In genomic region chr17:56302363-56302996, GRCm38 (mm10) we compare ENCODE assay signal across 9 mouse cellular contexts. TPM values are rescaled to one million over a fixed set of nuclear protein-coding genes. Genes with fewer than 3 reads are reported as not detected.
DNase-seq lines count a peak whose midpoint lies in the region; ATAC-seq and TF ChIP-seq lines count a peak whose summit lies in the region.
"Had no signal": no experiment of that assay in that cellular context is flagged by ENCODE, and none has a peak within 500 bp of the region (broad histone marks: within the 10 kb centered on the region; RNA-seq: fewer than 3 reads in every experiment).

No protein-coding gene starts in this region.

- H3K9ac ChIP-seq in heart, embryonic 15.5 days: 0 out of 2 replicates have a peak overlapping the region, but pooled peaks have one; percentile 60
- H3K9ac ChIP-seq in limb, embryonic 12.5 days (replicated peaks): 0 out of 2 replicates have a peak overlapping the region, but pooled peaks have one; percentile 18
- H3K9ac ChIP-seq in neural tube, embryonic 15.5 days (replicated peaks): no peak overlapping the region

- no peaks in the 10 kb centered on the region for H3K36me3 ChIP-seq in heart, embryonic 15.5 days
- H3K36me3 ChIP-seq in limb, embryonic 12.5 days: peaks cover 22% of the 10 kb centered on the region
- no peaks in the 10 kb centered on the region for H3K36me3 ChIP-seq in neural tube, embryonic 15.5 days

- peak overlapping the region; percentile 86 for H3K4me3 ChIP-seq in heart, embryonic 15.5 days
- peak overlapping the region; percentile 83 for H3K4me3 ChIP-seq in limb, embryonic 12.5 days (replicated peaks)
- no peak overlapping the region for H3K4me3 ChIP-seq in neural tube, embryonic 15.5 days (replicated peaks)
- H3K4me3 ChIP-seq in layer of hippocampus, adult 2 months: no peak overlapping the region

- H3K27ac ChIP-seq in heart, embryonic 15.5 days: peak overlapping the region; percentile 84
- peak overlapping the region; percentile 95 for H3K27ac ChIP-seq in limb, embryonic 12.5 days
- no peak overlapping the region for H3K27ac ChIP-seq in neural tube, embryonic 15.5 days (replicated peaks)
- H3K27ac ChIP-seq in layer of hippocampus, adult 2 months: no peak overlapping the region

- no peak for TF ChIP-seq CTCF in layer of hippocampus, adult 2 months (conservative IDR thresholded peaks at IDR 0.05)

- 24% methylated on average over 13 of the region's 13 CpGs for WGBS in heart, embryonic 15.5 days
- 25% methylated on average over 13 of the region's 13 CpGs for WGBS in limb, embryonic 12.5 days
- WGBS in neural tube, embryonic 15.5 days: 23% methylated on average over 13 of the region's 13 CpGs

- H3K27me3 ChIP-seq in heart, embryonic 15.5 days: no peaks in the 10 kb centered on the region
- no peaks in the 10 kb centered on the region for H3K27me3 ChIP-seq in limb, embryonic 12.5 days
- H3K27me3 ChIP-seq in neural tube, embryonic 15.5 days (replicated peaks): peaks cover 4% of the 10 kb centered on the region; the same call in 1 of the 2 replicates

- H3K4me1 ChIP-seq in heart, embryonic 15.5 days (replicated peaks): peaks cover 41% of the 10 kb centered on the region
- peaks cover 40% of the 10 kb centered on the region for H3K4me1 ChIP-seq in limb, embryonic 12.5 days (replicated peaks)
- H3K4me1 ChIP-seq in neural tube, embryonic 15.5 days: peaks cover 31% of the 10 kb centered on the region

- peak overlapping the region; percentile 100 for H3K4me2 ChIP-seq in heart, embryonic 15.5 days
- H3K4me2 ChIP-seq in limb, embryonic 12.5 days: peak overlapping the region; percentile 97
- H3K4me2 ChIP-seq in neural tube, embryonic 15.5 days: peak overlapping the region; percentile 94

- DNase-seq in gastrocnemius, postnatal 10 days: peak; percentile 31
- no peak for DNase-seq in gastrocnemius, postnatal 36 days
- DNase-seq in MN1 (ENCODE audit: low spot score): peak; percentile 80
- DNase-seq in cerebellum, postnatal 25 days: no peak
- DNase-seq in layer of hippocampus, adult 2 months (ENCODE audit: low spot score in 2 of 2): no peak

- intact Hi-C loops in gastrocnemius, postnatal 36 days (cut with DNase I): no loop called here

- peak; percentile 12; the same call in 1 of the 2 replicates for ATAC-seq in heart, embryonic 15.5 days (replicated peaks; ENCODE audit: insufficient number of reproducible peaks, insufficient read depth, low FRiP score, low read depth)
- peak; percentile 15 for ATAC-seq in limb, embryonic 12.5 days (ENCODE audit: insufficient number of reproducible peaks, insufficient read depth, low FRiP score, low TSS enrichment, low read depth)
- no peak for ATAC-seq in neural tube, embryonic 15.5 days (ENCODE audit: low FRiP score)

- no peaks in the 10 kb centered on the region for H3K9me3 ChIP-seq in heart, embryonic 15.5 days (replicated peaks)
- no peaks in the 10 kb centered on the region; the same call in 1 of the 2 replicates for H3K9me3 ChIP-seq in limb, embryonic 12.5 days
- no peaks in the 10 kb centered on the region for H3K9me3 ChIP-seq in neural tube, embryonic 15.5 days (replicated peaks)

RNA-seq across cellular contexts. Expression of gene Uhrf1, which starts 0.6 kb away (rescaled TPM):
- total RNA-seq in gastrocnemius, postnatal 10 days (2021): 10 to 100 TPM; 14.4 to 20.3 TPM
- 1 to 10 TPM; 1.4 to 3.0 TPM for total RNA-seq in gastrocnemius, postnatal 36 days (2021)
- 51.3 and 83.9 TPM in 2 replicates for polyA plus RNA-seq in heart, embryonic 15.5 days (2015; fragmentation: Nextera tagmentation; extraction: Ambion mirVana)
- polyA plus RNA-seq in limb, embryonic 12.5 days (2016; fragmentation: Nextera tagmentation; extraction: Ambion mirVana): 198 and 199 TPM in 2 replicates
- polyA plus RNA-seq in neural tube, embryonic 15.5 days (2015; fragmentation: Nextera tagmentation; extraction: Ambion mirVana): 13.8 and 59.4 TPM in 2 replicates
- 1 to 10 TPM; 1.7 to 2.1 TPM for total RNA-seq in layer of hippocampus, adult 2 months (2021)

RNA-seq across cellular contexts. Expression of gene Arrdc5, which starts 2.4 kb away (rescaled TPM):
- total RNA-seq in gastrocnemius, postnatal 10 days (2021): not detected
- total RNA-seq in gastrocnemius, postnatal 36 days (2021): not detected
- 0.13 TPM in 1 of 2 replicates, not detected in the other for polyA plus RNA-seq in heart, embryonic 15.5 days (2015; fragmentation: Nextera tagmentation; extraction: Ambion mirVana)
- not detected in 2 replicates for polyA plus RNA-seq in limb, embryonic 12.5 days (2016; fragmentation: Nextera tagmentation; extraction: Ambion mirVana)
- 0.34 TPM in 1 of 2 replicates, not detected in the other for polyA plus RNA-seq in neural tube, embryonic 15.5 days (2015; fragmentation: Nextera tagmentation; extraction: Ambion mirVana)
- not detected for total RNA-seq in layer of hippocampus, adult 2 months (2021)
- total RNA-seq: heart, adult 18-20 months had no signal

RNA-seq across cellular contexts. Expression of gene Plin3, which starts 9.8 kb away (rescaled TPM):
- 10 to 100 TPM; 37.2 to 41.7 TPM for total RNA-seq in gastrocnemius, postnatal 10 days (2021)
- total RNA-seq in gastrocnemius, postnatal 36 days (2021): 10 to 100 TPM; 44.4 to 45.7 TPM
- polyA plus RNA-seq in heart, embryonic 15.5 days (2015; fragmentation: Nextera tagmentation; extraction: Ambion mirVana): 61.1 and 78.3 TPM in 2 replicates
- polyA plus RNA-seq in limb, embryonic 12.5 days (2016; fragmentation: Nextera tagmentation; extraction: Ambion mirVana): 62.7 and 71.7 TPM in 2 replicates
- polyA plus RNA-seq in neural tube, embryonic 15.5 days (2015; fragmentation: Nextera tagmentation; extraction: Ambion mirVana): 13.2 and 28.7 TPM in 2 replicates
- total RNA-seq in layer of hippocampus, adult 2 months (2021): 10 to 100 TPM; 16.8 to 17.2 TPM

RNA-seq across cellular contexts. Expression of gene Kdm4b, which starts 23.4 kb away (rescaled TPM):
- total RNA-seq in gastrocnemius, postnatal 10 days (2021): 10 to 100 TPM; 24.9 to 28.6 TPM
- 10 to 100 TPM; 26.0 to 29.8 TPM for total RNA-seq in gastrocnemius, postnatal 36 days (2021)
- 26.1 and 31.2 TPM in 2 replicates for polyA plus RNA-seq in heart, embryonic 15.5 days (2015; fragmentation: Nextera tagmentation; extraction: Ambion mirVana)
- 53.1 and 54.3 TPM in 2 replicates for polyA plus RNA-seq in limb, embryonic 12.5 days (2016; fragmentation: Nextera tagmentation; extraction: Ambion mirVana)
- 59.1 and 65.2 TPM in 2 replicates for polyA plus RNA-seq in neural tube, embryonic 15.5 days (2015; fragmentation: Nextera tagmentation; extraction: Ambion mirVana)
- total RNA-seq in layer of hippocampus, adult 2 months (2021): 10 to 100 TPM; 87.8 to 96.3 TPM

RNA-seq across cellular contexts. Expression of gene Ticam1, which starts 25.9 kb away (rescaled TPM):
- 1 to 10 TPM; 6.6 to 6.8 TPM for total RNA-seq in gastrocnemius, postnatal 10 days (2021)
- 1 to 10 TPM; 2.0 to 3.2 TPM for total RNA-seq in gastrocnemius, postnatal 36 days (2021)
- 6.9 and 8.3 TPM in 2 replicates for polyA plus RNA-seq in heart, embryonic 15.5 days (2015; fragmentation: Nextera tagmentation; extraction: Ambion mirVana)
- polyA plus RNA-seq in limb, embryonic 12.5 days (2016; fragmentation: Nextera tagmentation; extraction: Ambion mirVana): 3.0 and 3.8 TPM in 2 replicates
- 1.2 and 2.9 TPM in 2 replicates for polyA plus RNA-seq in neural tube, embryonic 15.5 days (2015; fragmentation: Nextera tagmentation; extraction: Ambion mirVana)
- 1 to 10 TPM; 6.1 to 7.1 TPM for total RNA-seq in layer of hippocampus, adult 2 months (2021)

Comparison
In these comparisons a context has a peak if more than half of its experiments do, and no peak if none do; other contexts are left out.
1. DNase-seq: peak in gastrocnemius, postnatal 10 days (single experiment) and MN1 (single experiment); none in gastrocnemius, postnatal 36 days (0 of 2), cerebellum, postnatal 25 days (0 of 2) and layer of hippocampus, adult 2 months (0 of 2).
2. H3K27ac ChIP-seq: peak in heart, embryonic 15.5 days (single experiment) and limb, embryonic 12.5 days (single experiment); none in neural tube, embryonic 15.5 days (single experiment) and layer of hippocampus, adult 2 months (single experiment).
3. H3K4me3 ChIP-seq: peak in heart, embryonic 15.5 days (single experiment) and limb, embryonic 12.5 days (single experiment); none in neural tube, embryonic 15.5 days (single experiment) and layer of hippocampus, adult 2 months (single experiment).
4. Peak in every context shown above with its lines, with median percentiles within 50 percentile points of each other: H3K4me2 ChIP-seq.